Mouse (Mus musculus): ENCODE results near the gene Sipa1l3. TPM values are rescaled to one million over a fixed set of nuclear protein-coding genes. Genes with fewer than 3 reads are reported as not detected.

Gene Sipa1l3
- polyA plus RNA-seq, 1 experiment from 2014 or later: 14.8 TPM

DNA sequence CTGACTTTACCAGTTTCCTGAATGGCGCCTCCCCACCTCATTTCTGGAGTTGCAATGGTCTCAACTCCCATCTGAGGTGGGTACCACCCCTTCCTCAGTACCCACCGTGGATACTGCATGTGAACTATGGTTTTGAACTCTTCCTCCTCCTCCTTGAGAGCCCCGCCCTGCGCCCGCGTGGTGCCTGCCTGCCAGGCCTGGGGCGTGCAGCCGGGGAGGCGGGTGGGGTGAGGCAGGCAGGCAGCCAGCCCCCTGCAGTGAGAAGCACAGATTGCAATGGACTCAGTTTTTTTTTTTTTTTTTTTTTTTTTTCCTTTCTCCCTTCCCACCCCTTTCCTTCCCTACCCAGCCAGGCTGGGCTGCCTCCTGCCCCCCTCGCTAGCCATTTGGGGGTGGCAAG is 201.5 kb downstream of the Sipa1l3 start:
- ATAC-seq: peak; percentile 38
- no peaks in the 10 kb centered on the region for H3K27me3 ChIP-seq
- H3K36me3 ChIP-seq: peaks cover 38% of the 10 kb centered on the region
- peak overlapping the region; percentile 50 for H3K4me2 ChIP-seq (replicated peaks)
- 3% methylated on average over 10 of the region's 10 CpGs for WGBS
- H3K27ac ChIP-seq: peak overlapping the region; percentile 99
- H3K4me3 ChIP-seq (replicated peaks): 0 out of 2 replicates have a peak overlapping the region, but pooled peaks have one; percentile 2
- H3K4me1 ChIP-seq (replicated peaks): peaks cover 96% of the 10 kb centered on the region
- peak overlapping the region; percentile 62 for H3K9ac ChIP-seq (replicated peaks)
- H3K9me3 ChIP-seq: no peaks in the 10 kb centered on the region

- peak overlapping the region; percentile 50 for H3K4me2 ChIP-seq (replicated peaks)
- peaks cover 91% of the 10 kb centered on the region for H3K4me1 ChIP-seq (replicated peaks)
- H3K36me3 ChIP-seq: peaks cover 45% of the 10 kb centered on the region
- ATAC-seq: no peak
- no peaks in the 10 kb centered on the region for H3K27me3 ChIP-seq
- H3K9ac ChIP-seq (replicated peaks): peak overlapping the region; percentile 62
- WGBS: 60% methylated on average over 17 of the region's 17 CpGs
- H3K27ac ChIP-seq: peak overlapping the region; percentile 99
- no peak overlapping the region for H3K4me3 ChIP-seq (replicated peaks)
- H3K9me3 ChIP-seq: no peaks in the 10 kb centered on the region
Observed at GRCm38 (mm10) chr7:29316137-29316734, 202.2 kb downstream of the Sipa1l3 start.

DNA sequence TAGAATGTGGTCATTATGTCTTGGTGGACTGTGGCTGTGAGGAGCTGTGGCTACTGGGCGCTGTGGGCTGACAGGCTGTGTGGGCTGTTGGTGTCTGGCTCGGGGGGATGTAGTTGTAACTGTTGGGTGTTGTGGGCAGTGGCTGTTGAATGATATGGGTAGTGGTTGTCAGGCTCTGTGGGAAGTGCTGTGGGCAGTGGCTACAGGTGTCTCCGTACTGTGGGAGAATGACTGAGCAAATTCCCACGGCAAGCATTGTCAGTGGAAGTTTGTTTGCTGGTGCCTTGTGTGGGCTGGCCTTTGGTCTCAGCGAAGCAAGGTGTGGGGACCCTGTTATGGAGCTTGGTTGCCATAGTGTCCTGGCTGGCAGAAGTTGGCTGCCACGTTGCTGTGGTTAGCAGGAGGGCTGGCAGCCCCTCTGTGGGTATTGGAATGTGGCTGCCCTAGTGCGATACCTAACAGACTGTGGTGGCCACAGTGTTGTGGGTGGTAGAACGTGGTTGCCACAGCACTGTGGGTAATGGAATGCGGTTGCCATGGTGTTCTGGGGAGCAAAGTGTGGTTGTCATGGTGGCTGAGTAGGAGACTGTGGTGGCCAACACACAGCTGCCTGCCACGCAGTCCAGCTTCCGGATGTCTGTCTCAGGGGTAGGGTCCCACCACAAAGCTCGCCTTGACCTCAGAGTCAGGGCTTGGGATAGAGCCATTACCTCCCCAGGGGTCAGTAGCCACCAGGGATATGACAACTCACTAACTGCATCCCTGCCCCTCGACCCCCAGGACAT is 203.4 kb downstream of the Sipa1l3 start:
- peak; percentile 25 for ATAC-seq
- Histone ChIP-seq H3K4me3 (replicated peaks) (peak overlapping the region; percentile 11; the same call in 1 of the 2 replicates), H3K27ac (peak overlapping the region; percentile 99), H3K4me1 (replicated peaks) (peaks cover 94% of the 10 kb centered on the region), H3K27me3 (no peaks in the 10 kb centered on the region), H3K9ac (replicated peaks) (peak overlapping the region; percentile 62), H3K4me2 (replicated peaks) (peak overlapping the region; percentile 50), H3K9me3 (no peaks in the 10 kb centered on the region), H3K36me3 (peaks cover 56% of the 10 kb centered on the region)
- 43% methylated on average over 13 of the region's 13 CpGs for WGBS

- H3K9me3 ChIP-seq: no peaks in the 10 kb centered on the region
- H3K27ac ChIP-seq: peak overlapping the region; percentile 99
- peaks cover 59% of the 10 kb centered on the region for H3K36me3 ChIP-seq
- H3K27me3 ChIP-seq: 0 out of 2 replicates have a peak, but pooled peaks cover 5% of the 10 kb centered on the region
- H3K4me3 ChIP-seq (replicated peaks): peak overlapping the region; percentile 22
- peaks cover 94% of the 10 kb centered on the region for H3K4me1 ChIP-seq (replicated peaks)
- H3K9ac ChIP-seq (replicated peaks): peak overlapping the region; percentile 62
- 52% methylated on average over 9 of the region's 9 CpGs for WGBS
- peak overlapping the region; percentile 50 for H3K4me2 ChIP-seq (replicated peaks)
- no peak for ATAC-seq
Observed at GRCm38 (mm10) chr7:29313572-29314261, 204.7 kb downstream of the Sipa1l3 start.

DNA sequence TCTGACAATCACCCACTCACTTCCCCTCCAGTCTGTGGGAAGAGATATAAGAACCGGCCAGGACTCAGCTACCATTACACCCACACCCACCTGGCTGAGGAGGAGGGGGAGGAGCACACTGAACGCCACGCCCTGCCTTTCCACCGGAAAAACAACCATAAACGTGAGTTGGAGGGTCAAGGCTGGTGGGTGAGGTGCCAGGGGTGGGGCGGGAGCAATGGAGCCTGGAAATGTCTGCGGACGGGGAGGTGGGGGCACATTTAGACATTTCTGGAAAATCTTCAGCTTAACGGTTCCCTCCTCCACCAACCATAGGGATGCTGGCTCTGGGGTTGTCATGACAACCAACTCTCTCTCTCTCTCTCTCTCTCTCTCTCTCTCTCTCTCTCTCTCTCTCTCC is 205.4 kb downstream of the Sipa1l3 start:
- peak overlapping the region; percentile 22 for H3K4me3 ChIP-seq (replicated peaks)
- peak overlapping the region; percentile 73 for H3K27ac ChIP-seq
- peaks cover 94% of the 10 kb centered on the region for H3K4me1 ChIP-seq (replicated peaks)
- H3K4me2 ChIP-seq (replicated peaks): peak overlapping the region; percentile 50
- H3K36me3 ChIP-seq: peaks cover 59% of the 10 kb centered on the region
- H3K9ac ChIP-seq (replicated peaks): peak overlapping the region; percentile 44
- no peak for ATAC-seq
- H3K27me3 ChIP-seq: 0 out of 2 replicates have a peak, but pooled peaks cover 5% of the 10 kb centered on the region
- H3K9me3 ChIP-seq: no peaks in the 10 kb centered on the region
- 21% methylated on average over 9 of the region's 9 CpGs for WGBS

DNA sequence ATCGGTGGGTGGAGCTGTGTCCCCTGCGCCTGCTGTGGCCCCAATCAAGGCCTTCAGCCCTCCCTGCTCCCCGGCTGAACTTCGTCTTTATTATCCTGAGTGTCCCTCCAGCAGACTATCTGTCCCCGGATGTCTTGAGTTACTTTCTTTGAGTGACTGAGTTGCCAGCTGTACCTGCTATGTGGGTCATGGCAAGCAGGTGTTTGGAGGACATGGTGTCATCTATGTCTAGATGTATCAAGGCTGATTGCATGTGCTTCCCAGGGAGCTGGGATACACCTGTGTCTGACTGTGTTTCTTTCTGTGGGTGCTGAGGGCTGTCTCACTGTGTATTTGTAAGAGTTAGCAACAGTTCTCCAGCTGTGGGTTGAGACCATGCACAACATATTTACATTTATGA is 208.7 kb downstream of the Sipa1l3 start:
- Histone ChIP-seq H3K9ac (replicated peaks) (peak overlapping the region; percentile 83), H3K4me3 (replicated peaks) (peak overlapping the region; percentile 75), H3K36me3 (peaks cover 42% of the 10 kb centered on the region), H3K4me1 (replicated peaks) (peaks cover 91% of the 10 kb centered on the region), H3K9me3 (no peaks in the 10 kb centered on the region), H3K4me2 (replicated peaks) (peak overlapping the region; percentile 92), H3K27ac (peak overlapping the region; percentile 96), H3K27me3 (0 out of 2 replicates have a peak, but pooled peaks cover 5% of the 10 kb centered on the region)
- ATAC-seq: no peak
- 7% methylated on average over 5 of the region's 5 CpGs for WGBS

DNA sequence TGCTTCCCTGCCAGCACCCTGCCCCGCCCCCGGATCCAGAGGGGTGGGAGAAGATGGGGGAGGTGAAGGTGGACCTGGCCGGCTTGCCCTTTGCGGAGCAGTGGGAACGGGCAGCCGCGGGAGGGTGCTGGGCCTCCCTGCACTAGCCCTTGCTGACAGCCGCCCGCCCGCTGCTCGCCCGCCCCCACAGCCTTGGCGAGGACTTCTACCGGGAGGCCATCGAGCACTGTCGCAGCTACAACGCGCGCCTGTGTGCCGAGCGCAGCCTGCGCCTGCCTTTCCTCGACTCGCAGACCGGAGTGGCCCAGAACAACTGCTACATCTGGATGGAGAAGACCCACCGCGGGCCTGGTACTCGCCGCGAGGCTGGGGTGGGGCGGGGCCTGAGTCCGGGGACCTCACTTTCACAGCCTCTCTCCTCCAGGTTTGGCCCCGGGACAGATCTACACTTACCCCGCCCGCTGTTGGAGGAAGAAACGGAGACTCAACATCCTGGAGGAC is 209.2 kb downstream of the Sipa1l3 start:
- H3K4me1 ChIP-seq (replicated peaks): peaks cover 90% of the 10 kb centered on the region
- 2% methylated on average over 35 of the region's 36 CpGs for WGBS
- 0 out of 2 replicates have a peak, but pooled peaks cover 5% of the 10 kb centered on the region for H3K27me3 ChIP-seq
- peak overlapping the region; percentile 83 for H3K9ac ChIP-seq (replicated peaks)
- ATAC-seq: no peak
- peak overlapping the region; percentile 96 for H3K27ac ChIP-seq
- H3K4me3 ChIP-seq (replicated peaks): peak overlapping the region; percentile 75
- H3K9me3 ChIP-seq: no peaks in the 10 kb centered on the region
- H3K4me2 ChIP-seq (replicated peaks): peak overlapping the region; percentile 92
- peaks cover 37% of the 10 kb centered on the region for H3K36me3 ChIP-seq

DNA sequence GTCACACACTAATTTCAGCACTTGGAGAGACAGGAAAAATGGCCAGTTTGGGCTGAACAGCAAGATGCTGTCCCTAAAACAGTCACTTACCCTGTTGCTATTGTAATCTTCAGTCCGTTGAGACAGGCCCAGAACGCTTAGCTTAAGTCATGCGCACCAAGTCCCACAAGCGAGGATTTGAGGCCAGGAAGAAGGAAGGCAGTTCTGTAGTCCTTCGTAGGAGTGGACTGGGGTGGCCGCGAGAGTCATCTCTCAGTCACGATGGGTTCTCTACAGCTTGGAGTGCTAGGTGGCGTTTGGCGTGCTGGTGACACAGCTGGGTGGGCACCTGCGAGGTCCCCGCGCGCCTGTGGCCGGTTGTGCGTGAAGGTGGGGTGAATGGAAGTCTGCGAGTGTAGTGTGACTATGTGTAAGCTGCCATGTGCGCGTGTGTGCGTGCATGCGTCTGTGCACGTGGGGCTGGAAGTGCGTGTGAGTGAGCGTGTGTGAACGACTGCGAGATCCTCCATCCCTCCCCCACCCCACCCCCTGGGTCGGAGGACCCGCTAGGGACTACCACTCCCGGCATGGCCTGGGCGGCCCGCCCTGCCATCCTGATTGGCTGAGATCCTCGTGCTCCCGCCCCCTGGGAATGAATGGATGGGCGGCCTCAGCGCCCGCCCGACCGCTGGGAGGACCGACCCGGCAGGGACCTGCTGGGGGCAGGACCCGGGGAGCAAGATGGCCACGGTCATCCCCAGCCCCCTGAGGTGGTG is 210.9 kb downstream of the Sipa1l3 start:
- Histone ChIP-seq H3K27ac (peak overlapping the region; percentile 96), H3K4me1 (replicated peaks) (peaks cover 81% of the 10 kb centered on the region), H3K9ac (replicated peaks) (peak overlapping the region; percentile 83), H3K4me3 (replicated peaks) (peak overlapping the region; percentile 75), H3K4me2 (replicated peaks) (peak overlapping the region; percentile 92), H3K9me3 (no peaks in the 10 kb centered on the region), H3K36me3 (peaks cover 27% of the 10 kb centered on the region), H3K27me3 (0 out of 2 replicates have a peak, but pooled peaks cover 5% of the 10 kb centered on the region)
- ATAC-seq: peak; percentile 66
- under 1% methylated on average over 42 of the region's 42 CpGs for WGBS

GRCm38 (mm10) chr7:29306619-29307018 is 211.8 kb downstream of the Sipa1l3 start:
- Histone ChIP-seq H3K4me3 (replicated peaks) (peak overlapping the region; percentile 75), H3K9me3 (no peaks in the 10 kb centered on the region), H3K27ac (peak overlapping the region; percentile 96), H3K4me1 (replicated peaks) (peaks cover 77% of the 10 kb centered on the region), H3K4me2 (replicated peaks) (peak overlapping the region; percentile 92), H3K9ac (replicated peaks) (peak overlapping the region; percentile 83), H3K36me3 (peaks cover 18% of the 10 kb centered on the region), H3K27me3 (0 out of 2 replicates have a peak, but pooled peaks cover 5% of the 10 kb centered on the region)
- ATAC-seq: no peak
- 18% methylated on average over 7 of the region's 7 CpGs for WGBS

DNA sequence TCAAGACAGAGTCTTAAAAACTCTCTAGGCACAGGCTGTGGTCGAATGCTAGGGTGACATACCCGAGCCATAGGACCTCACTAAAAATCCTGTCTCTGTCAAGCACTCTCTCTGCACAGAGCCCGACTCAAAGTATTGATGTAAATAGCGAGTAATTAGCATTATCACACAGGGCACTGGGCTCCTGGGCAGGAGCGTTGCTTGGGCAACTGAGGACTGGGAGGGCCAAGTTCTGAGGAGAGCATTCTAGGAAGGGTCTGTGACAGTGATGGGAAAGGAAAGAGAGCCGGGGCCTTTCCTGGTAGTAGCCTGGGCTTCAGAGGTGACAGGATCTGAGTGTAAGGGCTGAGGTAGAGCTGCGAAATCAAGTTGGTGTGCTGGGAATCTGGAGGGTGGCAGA is 212.3 kb downstream of the Sipa1l3 start:
- H3K27ac ChIP-seq: peak overlapping the region; percentile 96
- H3K27me3 ChIP-seq: 0 out of 2 replicates have a peak, but pooled peaks cover 5% of the 10 kb centered on the region
- H3K4me1 ChIP-seq (replicated peaks): peaks cover 74% of the 10 kb centered on the region
- H3K36me3 ChIP-seq: peaks cover 12% of the 10 kb centered on the region
- H3K4me2 ChIP-seq (replicated peaks): peak overlapping the region; percentile 92
- H3K9me3 ChIP-seq: no peaks in the 10 kb centered on the region
- WGBS: 12% methylated on average over 7 of the region's 7 CpGs
- peak overlapping the region; percentile 75 for H3K4me3 ChIP-seq (replicated peaks)
- ATAC-seq: no peak
- peak overlapping the region; percentile 55 for H3K9ac ChIP-seq (replicated peaks)
